In genomic region chr2:103848923-103849700, GRCm38 (mm10) we compare ENCODE assay signal across 9 mouse cellular contexts. TPM values are rescaled to one million over a fixed set of nuclear protein-coding genes. Genes with fewer than 3 reads are reported as not detected.
DNase-seq lines count a peak whose midpoint lies in the region; ATAC-seq and TF ChIP-seq lines count a peak whose summit lies in the region.
"Had no signal": no experiment of that assay in that cellular context is flagged by ENCODE, and none has a peak within 500 bp of the region (broad histone marks: within the 10 kb centered on the region; RNA-seq: fewer than 3 reads in every experiment).

No protein-coding gene starts in this region.

- intact Hi-C loops in heart, postnatal 10 days (cut with DNase I) = loop anchor here (2.0 kb wide), 2 partner anchors 52 to 284 kb away; partner anchors contain the start of gene Caprin1

- WGBS in midbrain, postnatal 0 days = 74% methylated on average over 9 of the region's 9 CpGs

- peak; percentile 75 for TF ChIP-seq CTCF in midbrain, postnatal 0 days (IDR thresholded peaks at IDR 0.05)

- H3K36me3 ChIP-seq in midbrain, postnatal 0 days (ENCODE audit: insufficient read depth, low read length) = no peaks in the 10 kb centered on the region
- H3K36me3 ChIP-seq: neural tube, embryonic 13.5 days had no signal

- no peaks in the 10 kb centered on the region for H3K9me3 ChIP-seq in midbrain, postnatal 0 days (ENCODE audit: low read length)
- H3K9me3 ChIP-seq: neural tube, embryonic 13.5 days had no signal

- DNase-seq in right cerebral cortex, postnatal 4 days = peak; percentile 6
- no peak for DNase-seq in right cerebral cortex, postnatal 14 days
- peak; percentile 36 for DNase-seq in T-cell, adult 2 months (ENCODE audit: low spot score)
- DNase-seq in heart, postnatal 10 days = peak; percentile 66 to 80
- peak; percentile 56 to 63 for DNase-seq in kidney, postnatal 4 days
- DNase-seq in midbrain, postnatal 0 days (ENCODE audit: low spot score) = peak; percentile 53
- DNase-seq in right cerebral cortex, postnatal 36 days (ENCODE audit: low spot score in 2 of 2) = no peak

- no peak overlapping the region for H3K4me3 ChIP-seq in midbrain, postnatal 0 days (ENCODE audit: low read depth, low read length)
- H3K4me3 ChIP-seq: neural tube, embryonic 13.5 days had no signal

- H3K9ac ChIP-seq in midbrain, postnatal 0 days (replicated peaks; ENCODE audit: low read length, poor library complexity, severe bottlenecking) = no peak overlapping the region
- H3K9ac ChIP-seq: neural tube, embryonic 13.5 days had no signal

- H3K27me3 ChIP-seq in midbrain, postnatal 0 days (ENCODE audit: insufficient read depth, low read length) = no peaks in the 10 kb centered on the region
- H3K27me3 ChIP-seq: neural tube, embryonic 13.5 days had no signal

- H3K4me1 ChIP-seq in midbrain, postnatal 0 days (ENCODE audit: insufficient read depth, low read length) = no peaks in the 10 kb centered on the region
- H3K4me1 ChIP-seq: neural tube, embryonic 13.5 days had no signal

- peak; percentile 82 for ATAC-seq in common myeloid progenitor, adult 5-6 weeks (replicated peaks; ENCODE audit: low read depth, poor library complexity, severe bottlenecking)
- ATAC-seq in midbrain, postnatal 0 days (ENCODE audit: low FRiP score) = no peak

- H3K4me2 ChIP-seq in midbrain, postnatal 0 days (ENCODE audit: low read depth, low read length, poor library complexity, severe bottlenecking) = no peak overlapping the region
- H3K4me2 ChIP-seq: neural tube, embryonic 13.5 days had no signal

- no peak overlapping the region for H3K27ac ChIP-seq in midbrain, postnatal 0 days (ENCODE audit: low read depth, low read length)
- H3K27ac ChIP-seq: neural tube, embryonic 13.5 days had no signal

RNA-seq across cellular contexts. Expression of gene Caprin1, which starts 51.7 kb away (rescaled TPM):
- 522 and 606 TPM in 2 replicates for total RNA-seq in common myeloid progenitor, adult 5-6 weeks (2017)
- total RNA-seq in heart, postnatal 10 days (2021) = 100 to 1,000 TPM; 228 to 246 TPM
- total RNA-seq in midbrain, postnatal 0 days (2014; rRNA removed) = 269 and 307 TPM in 2 replicates
- polyA plus RNA-seq in midbrain, postnatal 0 days (2015; fragmentation: Nextera tagmentation; extraction: Ambion mirVana) = 211 and 226 TPM in 2 replicates

Comparison
In these comparisons a context has a peak if more than half of its experiments do, and no peak if none do; other contexts are left out.
1. DNase-seq: peak in right cerebral cortex, postnatal 4 days (single experiment), T-cell, adult 2 months (single experiment), heart, postnatal 10 days (2 of 2), kidney, postnatal 4 days (2 of 2) and midbrain, postnatal 0 days (single experiment); none in right cerebral cortex, postnatal 14 days (single experiment) and right cerebral cortex, postnatal 36 days (0 of 2).